Mouse (Mus musculus) heart, embryonic 11.5 days (tissue): ENCODE data around the gene Zfp786. TPM values are rescaled to one million over a fixed set of nuclear protein-coding genes. Genes with fewer than 3 reads are reported as not detected.

ENCODE experiments used
- ATAC-seq: fragments of 200-750 bp; cut with Nextera tagmentation; replicated peaks from 2 replicates; pipeline ENCODE4 v1.8.0; 2017; ENCODE audit warnings: moderate library complexity; ENCODE audit not compliant: insufficient number of reproducible peaks, low FRiP score, low TSS enrichment
- H3K27ac ChIP-seq: fragments of 300-500 bp; sonication (generic); 2 replicates; pipeline ENCODE4 v1.5.1; 2014; ENCODE audit warnings: mild to moderate bottlenecking, low read depth, low read length
- H3K27me3 ChIP-seq: fragments of 300-500 bp; sonication (generic); 2 replicates; pipeline ENCODE4 v1.6.1; 2014; ENCODE audit warnings: mild to moderate bottlenecking, low read length, mixed read lengths; ENCODE audit not compliant: control insufficient read depth, insufficient read depth
- H3K36me3 ChIP-seq: fragments of 300-500 bp; sonication (generic); 2 replicates; pipeline ENCODE4 v1.6.1; 2014; ENCODE audit warnings: mild to moderate bottlenecking, low read length, moderate library complexity, mixed read lengths; ENCODE audit not compliant: control insufficient read depth, insufficient read depth
- H3K4me1 ChIP-seq: fragments of 300-500 bp; sonication (generic); 2 replicates; pipeline ENCODE4 v1.6.1; 2014; ENCODE audit warnings: low read length; ENCODE audit not compliant: control insufficient read depth, insufficient read depth
- H3K4me2 ChIP-seq: fragments of 300-500 bp; sonication (generic); 2 replicates; pipeline ENCODE4 v1.6.1; 2014; ENCODE audit warnings: mild to moderate bottlenecking, moderate library complexity
- H3K4me3 ChIP-seq: fragments of 300-500 bp; sonication (generic); 2 replicates; pipeline ENCODE4 v1.5.1; 2014; ENCODE audit warnings: low read depth, low read length
- H3K9ac ChIP-seq: fragments of 300-500 bp; sonication (generic); 2 replicates; pipeline ENCODE4 v1.6.1; 2014; ENCODE audit warnings: mild to moderate bottlenecking, low read depth, low read length, moderate library complexity
- H3K9me3 ChIP-seq: fragments of 300-500 bp; sonication (generic); replicated peaks from 2 replicates; pipeline ENCODE4 v1.6.1; 2016; ENCODE audit warnings: low read length; ENCODE audit not compliant: control insufficient read depth
- WGBS: fragments of 180-500 bp; shearing (Covaris S2); extraction: QIAGEN DNeasy Blood & Tissue Kit; methylation state at CpG from one replicate; pipeline ENCODE4 v1.1.7; 2014; ENCODE audit not compliant: insufficient replicate concordance; 5-methylcytosine and 5-hydroxymethylcytosine counted together
- polyA plus RNA-seq: library from polyadenylated mRNA; unstranded; fragments of >200 nt; fragmentation: Nextera tagmentation; extraction: Ambion mirVana; gene quantifications from 2 replicates; pipeline ENCODE4 v1.2.1, GENCODE M21; 2014

Zfp786 gene
- polyA plus RNA-seq, 1 experiment from 2014 or later, result 1.1 TPM

GRCm38 (mm10) chr6:47813257-47813878, 17.3 kb downstream of the Zfp786 start, which contains the start of gene Pdia4:
Gene Pdia4 (minus strand): TSS chr6:47813430.
- Histone ChIP-seq H3K4me3 (peak within 1 kb of the TSS; percentile 69), H3K4me2 (peak within 1 kb of the TSS; percentile 84), H3K27me3 (no peaks in the 10 kb centered on the region), H3K4me1 (peaks cover 17% of the 10 kb centered on the region), H3K9ac (peak within 1 kb of the TSS; percentile 94), H3K36me3 (no peaks in the 10 kb centered on the region), H3K9me3 (no peaks in the 10 kb centered on the region), H3K27ac (peak within 1 kb of the TSS; percentile 90)
- peak; percentile 100 for ATAC-seq
- WGBS, result under 1% methylated on average over 44 of the region's 44 CpGs

- Histone ChIP-seq H3K4me1 (peaks cover 17% of the 10 kb centered on the region), H3K9me3 (no peaks in the 10 kb centered on the region), H3K4me2 (peak overlapping the region; percentile 84), H3K36me3 (0 out of 2 replicates have a peak, but pooled peaks cover 1% of the 10 kb centered on the region), H3K27ac (peak overlapping the region; percentile 90), H3K9ac (peak overlapping the region; percentile 94), H3K27me3 (no peaks in the 10 kb centered on the region), H3K4me3 (peak overlapping the region; percentile 69)
- ATAC-seq, result no peak
- under 1% methylated on average over 17 of the region's 17 CpGs for WGBS
These were observed 18.3 kb downstream of the Zfp786 start for GRCm38 (mm10) chr6:47812271-47812915.

- Histone ChIP-seq H3K27ac (no peak overlapping the region), H3K4me3 (peak overlapping the region; percentile 69), H3K4me2 (peak overlapping the region; percentile 84), H3K4me1 (peaks cover 17% of the 10 kb centered on the region), H3K27me3 (no peaks in the 10 kb centered on the region), H3K9me3 (no peaks in the 10 kb centered on the region), H3K9ac (peak overlapping the region; percentile 94; the same call in 1 of the 2 replicates), H3K36me3 (peaks cover 6% of the 10 kb centered on the region)
- 59% methylated on average over 5 of the region's 5 CpGs for WGBS
- no peak for ATAC-seq
These were observed 19.3 kb downstream of the Zfp786 start for GRCm38 (mm10) chr6:47811324-47811723.

GRCm38 (mm10) chr6:47810181-47810580, 20.5 kb downstream of the Zfp786 start:
- no peak overlapping the region for H3K9ac ChIP-seq
- H3K36me3 ChIP-seq, result peaks cover 7% of the 10 kb centered on the region
- WGBS, result 71% methylated on average over 2 of the region's 2 CpGs
- no peaks in the 10 kb centered on the region for H3K9me3 ChIP-seq
- peaks cover 17% of the 10 kb centered on the region for H3K4me1 ChIP-seq
- H3K27me3 ChIP-seq, result no peaks in the 10 kb centered on the region
- no peak overlapping the region for H3K27ac ChIP-seq
- no peak overlapping the region; the same call in 1 of the 2 replicates for H3K4me2 ChIP-seq
- ATAC-seq, result no peak
- H3K4me3 ChIP-seq, result no peak overlapping the region

- peaks cover 9% of the 10 kb centered on the region for H3K36me3 ChIP-seq
- no peak overlapping the region for H3K4me3 ChIP-seq
- no peak for ATAC-seq
- no peak overlapping the region for H3K9ac ChIP-seq
- H3K4me2 ChIP-seq, result no peak overlapping the region
- WGBS, result 77% methylated on average over 4 of the region's 4 CpGs
- H3K27me3 ChIP-seq, result no peaks in the 10 kb centered on the region
- peaks cover 17% of the 10 kb centered on the region for H3K4me1 ChIP-seq
- H3K9me3 ChIP-seq, result no peaks in the 10 kb centered on the region
- no peak overlapping the region for H3K27ac ChIP-seq
These were observed 21.6 kb downstream of the Zfp786 start for GRCm38 (mm10) chr6:47809053-47809452.

GRCm38 (mm10) chr6:47808545-47808944, 22.1 kb downstream of the Zfp786 start:
- Histone ChIP-seq H3K4me1 (peaks cover 17% of the 10 kb centered on the region), H3K27me3 (no peaks in the 10 kb centered on the region), H3K27ac (no peak overlapping the region), H3K9ac (no peak overlapping the region), H3K4me3 (no peak overlapping the region), H3K9me3 (no peaks in the 10 kb centered on the region), H3K36me3 (peaks cover 13% of the 10 kb centered on the region), H3K4me2 (no peak overlapping the region)
- no peak for ATAC-seq
- 88% methylated on average over 5 of the region's 5 CpGs for WGBS

GRCm38 (mm10) chr6:47807419-47807818, 23.2 kb downstream of the Zfp786 start:
- H3K36me3 ChIP-seq, result peaks cover 22% of the 10 kb centered on the region
- no peaks in the 10 kb centered on the region for H3K9me3 ChIP-seq
- H3K9ac ChIP-seq, result no peak overlapping the region
- H3K4me3 ChIP-seq, result no peak overlapping the region
- ATAC-seq, result no peak
- H3K27ac ChIP-seq, result no peak overlapping the region
- no peak overlapping the region for H3K4me2 ChIP-seq
- H3K27me3 ChIP-seq, result no peaks in the 10 kb centered on the region
- H3K4me1 ChIP-seq, result peaks cover 17% of the 10 kb centered on the region
- 74% methylated on average over 2 of the region's 2 CpGs for whole genome bisulfite sequencing

GRCm38 (mm10) chr6:47805520-47805919, 25.1 kb downstream of the Zfp786 start:
- Histone ChIP-seq H3K9me3 (no peaks in the 10 kb centered on the region), H3K27ac (no peak overlapping the region), H3K27me3 (no peaks in the 10 kb centered on the region), H3K4me1 (peaks cover 6% of the 10 kb centered on the region; the same call in 1 of the 2 replicates), H3K36me3 (peaks cover 32% of the 10 kb centered on the region), H3K9ac (no peak overlapping the region), H3K4me2 (no peak overlapping the region), H3K4me3 (no peak overlapping the region)
- 80% methylated on average over 2 of the region's 2 CpGs for WGBS
- ATAC-seq, result no peak
